Mouse (Mus musculus) myocyte (in vitro differentiated cells): ENCODE measurements around the gene Sema3e.

ENCODE experiments used
- E2F4 ChIP-seq: IDR thresholded peaks from one replicate; pipeline ENCODE4 v1.6.1; 2011; ENCODE audit warnings: mild to moderate bottlenecking, control low read depth, moderate library complexity; ENCODE audit not compliant: insufficient read depth
- MAX ChIP-seq: IDR thresholded peaks from one replicate; pipeline ENCODE4 v1.6.1; 2011; ENCODE audit warnings: low read depth, mild to moderate bottlenecking, control low read depth
- MYOD1 ChIP-seq, 3 experiments: IDR thresholded peaks; one replicate each; pipeline ENCODE4 v1.6.1; 2011; ENCODE audit warnings: control low read depth in 2 of 3, low read depth in 2 of 3, mild to moderate bottlenecking in 2 of 3, moderate library complexity in 1 of 3; ENCODE audit not compliant: insufficient read length in 2 of 3, control insufficient read depth in 1 of 3
- MYOG ChIP-seq, 3 experiments: IDR thresholded peaks; one replicate each; pipeline ENCODE4 v1.6.1; 2011; ENCODE audit warnings: control low read depth in 2 of 3, low read depth in 2 of 3, mild to moderate bottlenecking in 2 of 3; ENCODE audit not compliant: insufficient read length in 2 of 3, control insufficient read depth in 1 of 3, insufficient read depth in 1 of 3
- POLR2A ChIP-seq: IDR thresholded peaks from one replicate; pipeline ENCODE4 v1.6.1; 2011; ENCODE audit warnings: low read depth, mild to moderate bottlenecking, control low read depth, moderate library complexity; ENCODE audit not compliant: insufficient read length
- POLR2AphosphoS2 ChIP-seq: IDR thresholded peaks from one replicate; pipeline ENCODE4 v1.6.1; 2011; ENCODE audit warnings: low read depth, control low read depth; ENCODE audit not compliant: insufficient read length
- REST ChIP-seq: IDR thresholded peaks from one replicate; pipeline ENCODE4 v1.6.1; 2011; ENCODE audit warnings: mild to moderate bottlenecking, control low read depth, moderate library complexity; ENCODE audit not compliant: insufficient read depth, insufficient read length
- SRF ChIP-seq: IDR thresholded peaks from one replicate; pipeline ENCODE4 v1.6.1; 2011; ENCODE audit warnings: low read depth; ENCODE audit not compliant: control insufficient read depth, insufficient read length
- TCF12 ChIP-seq: IDR thresholded peaks from one replicate; pipeline ENCODE4 v1.6.1; 2011; ENCODE audit warnings: mild to moderate bottlenecking, control low read depth; ENCODE audit not compliant: poor library complexity, insufficient read depth, severe bottlenecking

DNA sequence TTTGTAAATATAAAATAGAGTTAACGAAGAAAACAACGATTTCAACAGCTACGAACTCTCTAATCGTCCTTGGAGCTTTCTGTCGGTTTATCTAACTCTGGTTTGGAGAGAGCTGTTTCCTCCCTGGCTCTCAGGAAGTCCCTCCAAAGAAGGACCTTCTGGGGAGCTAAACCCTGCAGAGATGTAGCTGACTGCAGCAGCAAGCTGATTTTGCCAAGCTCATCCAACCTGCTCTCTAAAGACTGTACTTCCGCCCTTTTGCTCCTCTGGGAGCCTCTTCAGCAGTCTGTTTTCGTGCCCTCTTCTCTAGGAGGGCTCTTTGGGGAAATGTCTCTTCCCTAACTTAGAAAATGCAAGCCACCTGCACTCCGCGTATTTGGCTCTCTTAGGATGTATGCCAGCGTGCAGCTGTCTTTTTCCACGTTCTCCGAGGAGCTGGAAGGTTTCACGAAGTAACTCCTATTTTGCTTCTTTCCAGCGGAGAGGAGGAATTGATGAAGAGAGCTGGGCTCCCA is 67.2 kb downstream of the Sema3e start:
- TF ChIP-seq POLR2A (no peak), E2F4 (no peak), MAX (no peak), MYOG (IDR thresholded peaks at IDR 0.05; ENCODE audit: control insufficient read depth in 1 of 3, insufficient read depth in 1 of 3, insufficient read length in 2 of 3, low read depth in 2 of 3) (no peak), SRF (no peak), MYOD1 (IDR thresholded peaks at IDR 0.05; ENCODE audit: control insufficient read depth in 1 of 3, insufficient read length in 2 of 3, low read depth in 2 of 3) (no peak), POLR2AphosphoS2 (no peak), TCF12 (no peak), REST (no peak)
